Mouse (Mus musculus) brain, embryonic 14.5 days (tissue): ENCODE results near the gene a. TPM values are rescaled to one million over a fixed set of nuclear protein-coding genes. Genes with fewer than 3 reads are reported as not detected.
"Not testable (repeated sequence)": the region's sequence is repeated elsewhere in the genome, so short reads cannot be mapped to it uniquely, and the experiment has no call there.

Source experiments
- DNase-seq: peaks from one replicate; pipeline ENCODE4 v3.0.0-alpha.2; 2011; ENCODE audit warnings: low read depth
- CTCF ChIP-seq: fragments of 200-500 bp; IDR thresholded peaks from 2 replicates; pipeline ENCODE4 v1.5.1; 2012; ENCODE audit warnings: inconsistent platforms, mild to moderate bottlenecking, moderate library complexity, borderline replicate concordance; ENCODE audit not compliant: insufficient read depth, insufficient read length; ENCODE audit errors: extremely low read depth
- POLR2A ChIP-seq: fragments of 200-500 bp; IDR thresholded peaks from 2 replicates; pipeline ENCODE4 v1.6.1; 2012; ENCODE audit warnings: mild to moderate bottlenecking, inconsistent platforms, borderline replicate concordance; ENCODE audit not compliant: poor library complexity, insufficient read depth, insufficient read length, severe bottlenecking; ENCODE audit errors: extremely low read depth
- polyA plus RNA-seq: library from polyadenylated mRNA; depleted of rRNA; stranded (reverse); fragments of >200 nt; gene quantifications from 2 replicates; pipeline ENCODE4 v1.2.3, GENCODE M21; 2012

a gene
- polyA plus RNA-seq, 1 experiment: 4.1 TPM

DNA sequence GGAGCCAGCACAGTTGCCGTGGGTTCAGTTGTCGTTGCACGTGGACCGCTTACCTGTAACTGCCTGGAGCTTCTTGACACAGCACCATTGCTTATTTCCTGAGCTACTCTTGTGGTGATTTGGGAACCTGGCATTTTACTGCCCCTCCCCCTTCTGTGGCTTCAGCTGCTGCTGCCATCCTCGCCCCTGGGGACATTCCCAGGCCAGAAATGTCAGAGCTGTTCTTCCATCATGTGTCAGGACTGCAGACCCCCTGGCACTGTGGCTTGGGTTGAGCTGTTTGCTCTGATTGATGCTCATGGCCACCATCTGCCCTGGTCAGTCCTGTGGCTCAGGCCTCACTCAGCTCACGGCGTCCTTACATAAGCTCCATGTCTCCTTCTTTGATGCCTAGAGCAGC lies 129.7 kb downstream of the a start:
- DNase-seq: no peak
- no peak for TF ChIP-seq CTCF
- TF ChIP-seq POLR2A: no peak

DNA sequence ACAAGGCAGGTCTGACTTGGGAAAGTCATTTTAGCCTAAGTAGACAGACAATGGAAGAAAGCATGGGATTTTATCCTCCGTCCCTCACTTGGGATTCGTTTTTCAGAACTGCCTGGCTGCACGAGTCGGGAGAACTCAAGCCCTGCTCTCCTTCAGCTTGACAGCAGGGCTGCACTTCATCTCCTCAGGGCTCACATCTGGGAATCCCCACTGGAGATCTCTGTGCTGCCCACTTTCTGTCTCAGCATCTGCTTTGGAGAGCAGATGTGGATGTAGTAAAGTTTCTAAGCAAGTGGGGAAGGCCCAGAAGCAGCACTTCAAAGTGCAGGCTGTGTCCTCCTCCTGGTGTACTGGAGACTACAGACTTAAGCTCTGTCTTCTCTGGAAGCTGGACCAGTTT lies 130.9 kb downstream of the a start:
- DNase-seq: not testable (repeated sequence)

DNA sequence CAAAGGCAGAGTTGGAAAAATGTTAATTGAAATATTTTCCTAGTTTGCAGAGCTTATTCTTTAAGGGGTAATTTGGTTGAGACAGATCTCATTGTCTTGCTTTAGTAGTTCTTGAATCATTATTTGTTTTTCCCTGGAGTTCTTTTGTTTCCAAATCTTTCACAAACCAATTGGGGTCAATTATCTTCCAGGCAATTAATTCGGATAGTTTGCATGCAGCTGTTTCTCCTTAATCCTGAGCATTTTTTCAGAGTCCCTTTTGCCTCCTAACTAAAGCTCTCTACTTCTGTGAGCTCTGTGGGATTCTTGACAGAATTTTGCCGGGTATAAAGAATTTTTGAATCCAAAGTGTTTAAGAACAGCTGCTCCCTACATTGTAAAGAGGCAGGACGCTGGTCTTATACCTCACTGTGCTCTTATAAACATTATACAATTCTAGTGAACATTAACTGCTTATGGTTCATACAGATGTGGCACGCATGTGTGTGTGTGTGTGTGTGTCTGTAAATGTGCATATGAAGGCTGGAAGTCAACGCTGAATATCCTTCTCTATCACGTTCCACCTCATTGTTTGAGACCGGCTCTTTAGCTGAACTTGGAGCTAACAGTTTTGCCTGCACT lies 134.3 kb downstream of the a start:
- DNase-seq: peak; percentile 83
- TF ChIP-seq CTCF (no peak), POLR2A (no peak)

DNA sequence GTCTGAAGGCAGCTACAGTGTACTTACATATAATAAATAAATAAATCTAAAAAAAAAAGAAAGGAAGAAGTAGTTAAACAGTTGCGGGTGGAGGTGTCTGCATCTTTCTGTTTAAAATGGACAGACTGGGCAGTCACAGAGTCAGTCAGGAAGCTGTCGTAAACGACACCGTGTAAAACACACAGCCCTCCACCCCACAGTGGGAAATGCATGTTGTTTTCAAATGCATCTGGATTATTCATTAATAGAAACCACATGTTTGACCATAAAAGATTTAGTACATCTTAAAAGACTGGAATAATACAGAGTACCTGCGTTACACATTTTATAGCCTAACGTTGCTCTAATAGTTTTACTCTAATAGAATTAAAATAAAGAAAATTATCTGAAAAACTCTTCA lies 135.6 kb downstream of the a start:
- TF ChIP-seq POLR2A (no peak), CTCF (no peak)
- DNase-seq: no peak

GRCm38 (mm10) chr2:154928298-154928697 lies 137.1 kb downstream of the a start:
- DNase-seq: peak; percentile 5

DNA sequence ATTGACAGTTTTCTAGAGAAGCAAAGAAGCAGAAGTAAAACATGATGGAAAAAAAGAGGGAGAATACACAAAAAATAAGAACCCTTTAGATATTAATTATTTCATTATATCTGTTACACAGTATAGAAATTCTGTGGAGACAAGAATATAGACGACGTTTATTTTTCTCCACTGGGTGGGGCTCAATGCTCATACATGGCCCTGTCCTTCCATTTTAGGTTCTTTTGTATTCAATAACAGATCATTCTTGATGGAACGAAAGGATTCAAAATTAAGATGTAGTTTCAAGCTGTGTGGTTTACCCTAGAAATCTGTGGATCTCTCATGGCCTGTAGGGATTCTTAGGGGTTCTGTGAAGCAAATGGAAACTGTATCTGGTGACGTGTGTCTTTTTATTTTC lies 142.7 kb downstream of the a start:
- DNase-seq: peak; percentile 60
- TF ChIP-seq CTCF (no peak), POLR2A (no peak)

More at GRCm38 (mm10) chr2:154928298-154928697, 137.1 kb downstream of the a start:
- TF ChIP-seq POLR2A (no peak), CTCF (no peak)

DNA sequence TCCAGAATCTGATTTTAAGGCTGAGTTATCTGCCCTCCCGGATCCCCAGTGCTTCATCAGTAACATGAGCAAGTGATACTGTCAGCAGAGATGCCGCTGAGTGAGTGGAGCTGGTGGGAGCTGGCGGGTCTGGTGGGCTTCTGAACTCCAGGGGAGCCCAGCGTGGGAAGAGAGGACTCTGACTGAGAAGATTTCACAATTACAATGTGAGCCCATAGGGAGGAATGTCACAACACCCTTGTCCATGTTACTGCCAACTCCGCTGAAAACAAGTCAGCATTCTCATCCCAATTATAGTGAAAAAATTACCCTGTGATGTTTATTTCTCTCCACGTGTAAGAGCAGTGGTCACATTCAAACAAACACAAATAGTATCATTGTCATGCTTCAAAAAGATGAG lies 144.9 kb downstream of the a start:
- TF ChIP-seq POLR2A (no peak), CTCF (no peak)
- no peak for DNase-seq

DNA sequence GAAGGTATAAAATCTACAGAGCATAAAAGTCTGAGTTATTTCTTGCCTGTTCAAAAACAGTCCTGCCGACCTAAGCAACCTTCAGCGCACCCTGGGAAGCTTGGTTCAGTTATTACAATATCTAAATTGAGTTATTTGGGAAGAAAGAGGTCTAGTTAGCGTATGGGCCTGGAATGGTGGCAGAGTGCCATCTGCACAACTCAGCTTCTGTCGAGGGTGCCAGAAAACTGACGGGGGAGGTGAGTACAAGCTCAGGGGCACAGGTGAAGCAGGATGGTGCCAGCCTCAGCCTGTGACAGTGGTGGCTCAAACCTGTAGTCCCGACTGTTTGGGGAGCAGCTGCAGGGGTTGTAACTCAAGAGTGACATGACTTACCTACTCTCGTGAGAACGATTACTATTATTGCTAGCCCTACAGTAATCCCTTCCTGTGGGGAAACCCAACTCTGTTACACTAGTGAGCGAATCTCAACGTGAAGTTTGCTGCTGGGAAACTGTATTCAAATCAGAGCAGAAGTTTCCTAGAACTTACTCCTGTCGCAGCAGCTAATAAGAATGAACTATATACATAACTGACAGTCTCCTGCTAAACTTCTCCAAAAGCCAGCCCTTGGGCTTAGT lies 145.4 kb downstream of the a start:
- TF ChIP-seq POLR2A: no peak
- TF ChIP-seq CTCF: no peak
- DNase-seq: peak; percentile 7

GRCm38 (mm10) chr2:154937547-154938390 lies 146.6 kb downstream of the a start:
- TF ChIP-seq POLR2A (no peak), CTCF (no peak)
- DNase-seq: no peak

DNA sequence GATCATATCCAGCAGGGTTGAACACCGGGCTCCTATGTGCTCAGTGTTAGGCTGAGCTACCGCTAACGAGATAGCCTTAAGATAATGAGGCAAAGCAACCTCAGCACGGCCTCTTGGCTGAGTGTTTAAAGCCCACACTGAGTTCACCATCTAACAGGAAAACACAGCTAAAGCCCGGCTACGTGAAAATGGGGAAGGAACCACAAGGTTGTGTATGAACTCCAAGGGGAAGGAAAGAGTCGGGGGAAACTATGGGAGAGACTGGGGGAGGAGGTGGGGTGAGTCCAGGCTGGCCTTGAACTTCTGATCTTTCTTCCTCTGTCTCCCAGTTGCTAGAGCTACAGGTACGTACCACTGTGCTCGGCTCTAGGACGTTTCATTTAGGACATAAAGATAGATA lies 150.8 kb downstream of the a start:
- peak; percentile 14 for DNase-seq
- no peak for TF ChIP-seq CTCF

DNA sequence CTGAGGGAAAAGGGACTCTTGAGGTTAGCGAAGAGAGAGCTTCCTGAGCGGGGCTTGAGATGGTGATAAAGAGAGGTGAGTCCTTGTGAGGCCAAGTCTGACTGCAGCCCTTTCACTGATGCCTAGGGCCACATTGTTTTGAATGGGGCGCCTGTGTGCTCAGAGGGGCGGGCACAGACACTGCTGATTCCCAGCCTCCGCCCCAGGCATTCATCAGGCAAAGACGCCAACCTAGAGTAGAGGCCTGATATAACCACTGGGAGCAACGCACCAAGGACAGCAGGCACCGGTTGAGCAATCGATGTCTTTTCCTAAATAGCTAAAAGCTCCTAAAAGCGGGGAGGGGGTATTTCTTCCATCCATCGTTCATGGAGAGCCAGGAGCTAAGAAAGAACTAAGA lies 151.3 kb downstream of the a start:
- peak; percentile 4 for DNase-seq
- TF ChIP-seq POLR2A (no peak), CTCF (no peak)

GRCm38 (mm10) chr2:154943101-154943500 lies 151.9 kb downstream of the a start:
- peak; percentile 79 for DNase-seq
- peak; percentile 92 for TF ChIP-seq CTCF
- no peak for TF ChIP-seq POLR2A
